ENCODE assay signal across 8 mouse cellular contexts in the genomic region with DNA sequence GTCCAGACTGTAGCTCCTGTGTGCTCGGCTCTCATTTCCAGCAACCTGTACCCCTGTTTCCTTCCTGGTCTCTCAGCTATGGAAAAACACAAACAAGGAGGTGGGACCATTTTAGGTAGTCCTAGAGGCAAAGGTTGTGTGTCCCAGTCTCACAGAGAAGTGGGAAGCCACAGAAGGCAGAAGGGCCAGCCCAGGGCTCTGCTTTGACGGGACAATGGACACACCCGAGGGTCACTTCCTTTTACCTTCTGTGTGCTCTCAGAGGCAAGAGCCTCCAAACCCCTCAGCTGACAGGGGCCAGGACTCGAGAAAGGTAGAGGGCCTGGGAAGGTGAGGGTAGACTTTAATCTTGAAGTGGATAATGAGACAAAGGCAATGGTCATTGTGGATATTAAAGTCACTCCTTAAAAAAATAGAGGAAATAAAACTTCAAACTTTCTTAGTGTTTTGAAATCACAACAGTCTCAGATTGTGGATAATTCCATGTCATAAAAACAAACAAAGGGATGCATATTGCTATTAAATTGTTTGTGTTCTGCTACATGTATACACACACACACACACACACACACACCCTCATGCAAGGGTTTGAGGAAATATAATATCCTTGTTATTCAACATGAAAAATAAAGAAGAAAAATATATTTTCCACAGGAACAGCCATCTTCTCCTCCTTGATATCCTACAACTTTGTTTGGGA.
A peak's percentile ranks its signal among the peaks of the same experiment; 100 is the strongest.
DNase-seq lines count a peak whose midpoint lies in the region; ATAC-seq and TF ChIP-seq lines count a peak whose summit lies in the region.

No protein-coding gene starts in this region.

- intact Hi-C loops in heart, postnatal 10 days (cut with DNase I), result loop anchor here (1.0 to 5.0 kb wide), 5 partner anchors 148 to 506 kb away; no protein-coding TSS in a partner anchor

- in situ Hi-C loops in CH12.LX (cut with MboI; ENCODE audit: low pct_ligation_motif_present, low pct_unique_long_range_greater_than_20kb, low sequenced_read_pairs), result no loop called here

- no peaks in the 10 kb centered on the region for H3K36me3 ChIP-seq in heart, embryonic 10.5 days
- peaks cover 0 to 13% of the 10 kb centered on the region in 2 experiments for H3K36me3 ChIP-seq in CH12.LX (replicated peaks in 1 of 2; ENCODE audit: control insufficient read depth in 1 of 2, insufficient read depth in 1 of 2, low read length in 1 of 2)
- no peaks in the 10 kb centered on the region for H3K36me3 ChIP-seq in hindbrain, embryonic 14.5 days (replicated peaks; ENCODE audit: control insufficient read depth, insufficient read depth)
- H3K36me3 ChIP-seq in midbrain, embryonic 16.5 days (ENCODE audit: control insufficient read depth, insufficient read depth, low read length), result no peaks in the 10 kb centered on the region
- no peaks in the 10 kb centered on the region for H3K36me3 ChIP-seq in liver, embryonic 12.5 days

- 38% methylated on average over 4 of the region's 4 CpGs for WGBS in heart, embryonic 10.5 days
- 51% methylated on average over 4 of the region's 4 CpGs for WGBS in hindbrain, embryonic 14.5 days
- WGBS in midbrain, embryonic 16.5 days, result 39% methylated on average over 4 of the region's 4 CpGs
- 32% methylated on average over 4 of the region's 4 CpGs for WGBS in liver, embryonic 12.5 days (ENCODE audit: insufficient replicate concordance)

- H3K9me3 ChIP-seq in heart, embryonic 10.5 days, result no peaks in the 10 kb centered on the region
- no peaks in the 10 kb centered on the region for H3K9me3 ChIP-seq in CH12.LX (replicated peaks; ENCODE audit: low read length)
- H3K9me3 ChIP-seq in hindbrain, embryonic 14.5 days (ENCODE audit: control insufficient read depth, low read length), result no peaks in the 10 kb centered on the region
- H3K9me3 ChIP-seq in midbrain, embryonic 16.5 days (replicated peaks; ENCODE audit: control insufficient read depth, low read length, poor library complexity, severe bottlenecking), result no peaks in the 10 kb centered on the region
- H3K9me3 ChIP-seq in liver, embryonic 12.5 days (replicated peaks), result no peaks in the 10 kb centered on the region

- no peak for TF ChIP-seq RAD21 in CH12.LX (IDR thresholded peaks at IDR 0.05; ENCODE audit: low read depth, low read length)

- H3K9ac ChIP-seq in CH12.LX (ENCODE audit: insufficient read depth, low read depth), result no peak overlapping the region
- no peak overlapping the region for H3K9ac ChIP-seq in hindbrain, embryonic 14.5 days
- H3K9ac ChIP-seq in midbrain, embryonic 16.5 days (ENCODE audit: low read depth, low read length), result no peak overlapping the region
- H3K9ac ChIP-seq in liver, embryonic 12.5 days, result no peak overlapping the region

- no peak overlapping the region for H3K4me3 ChIP-seq in heart, embryonic 10.5 days
- no peak overlapping the region for H3K4me3 ChIP-seq in CH12.LX (replicated peaks in 1 of 3; ENCODE audit: low read depth in 2 of 3, low read length in 2 of 3, poor library complexity in 1 of 3)
- no peak overlapping the region for H3K4me3 ChIP-seq in hindbrain, embryonic 14.5 days (replicated peaks; ENCODE audit: low read length)
- no peak overlapping the region for H3K4me3 ChIP-seq in midbrain, embryonic 16.5 days (ENCODE audit: low read depth, low read length)
- no peak overlapping the region for H3K4me3 ChIP-seq in liver, embryonic 12.5 days

- ATAC-seq in hindbrain, embryonic 14.5 days (ENCODE audit: low FRiP score), result peak; percentile 4; the same call in 1 of the 2 replicates
- 0 out of 2 replicates have a peak, but pooled peaks have one; percentile 8 for ATAC-seq in midbrain, embryonic 16.5 days
- ATAC-seq in liver, embryonic 12.5 days, result no peak

- TF ChIP-seq POLR2A in CH12.LX (IDR thresholded peaks at IDR 0.05; ENCODE audit: low read depth, low read length), result no peak

- no peaks in the 10 kb centered on the region for H3K27me3 ChIP-seq in heart, embryonic 10.5 days (ENCODE audit: insufficient read depth, poor library complexity, severe bottlenecking)
- no peaks in the 10 kb centered on the region for H3K27me3 ChIP-seq in CH12.LX (replicated peaks)
- peaks cover 11% of the 10 kb centered on the region for H3K27me3 ChIP-seq in hindbrain, embryonic 14.5 days (ENCODE audit: control insufficient read depth, insufficient read depth, low read length)
- H3K27me3 ChIP-seq in midbrain, embryonic 16.5 days (ENCODE audit: control insufficient read depth, insufficient read depth, low read depth, low read length), result peaks cover 15% of the 10 kb centered on the region
- peaks cover 40% of the 10 kb centered on the region for H3K27me3 ChIP-seq in liver, embryonic 12.5 days (replicated peaks)

- peak overlapping the region; percentile 52; the same call in 1 of the 2 replicates for H3K27ac ChIP-seq in heart, embryonic 10.5 days
- H3K27ac ChIP-seq in CH12.LX (ENCODE audit: insufficient read depth, low read depth), result no peak overlapping the region
- no peak overlapping the region for H3K27ac ChIP-seq in hindbrain, embryonic 14.5 days
- no peak overlapping the region for H3K27ac ChIP-seq in midbrain, embryonic 16.5 days (ENCODE audit: low read length)
- no peak overlapping the region for H3K27ac ChIP-seq in liver, embryonic 12.5 days

- dilution Hi-C loops in CH12.LX (cut with MboI; ENCODE audit: extremely low pct_ligation_motif_present, extremely low pct_unique_long_range_greater_than_20kb, low sequenced_read_pairs), result no loop called here

- TF ChIP-seq CTCF in CH12.LX (conservative IDR thresholded peaks at IDR 0.05 in 1 of 2, IDR thresholded peaks at IDR 0.05 in 1 of 2; ENCODE audit: low read depth in 2 of 2, low read length in 2 of 2), result no peak

- no peak for DNase-seq in heart, embryonic 10.5 days (ENCODE audit: low spot score)
- no peak for DNase-seq in heart, postnatal 10 days
- no peak for DNase-seq in CH12.LX (ENCODE audit: extremely low read depth)
- no peak for DNase-seq in hindbrain, embryonic 14.5 days (ENCODE audit: low spot score)
- DNase-seq in Muller cell, postnatal 12 days (ENCODE audit: inconsistent ontology term), result no peak
- no peak for DNase-seq in cerebellum, postnatal 36 days

- 0 out of 2 replicates have a peak overlapping the region, but pooled peaks have one; percentile 0 for H3K4me2 ChIP-seq in CH12.LX (ENCODE audit: insufficient read depth, low read depth, poor library complexity, severe bottlenecking)
- H3K4me2 ChIP-seq in hindbrain, embryonic 14.5 days (replicated peaks), result no peak overlapping the region
- H3K4me2 ChIP-seq in midbrain, embryonic 16.5 days (ENCODE audit: low read length), result no peak overlapping the region
- no peak overlapping the region for H3K4me2 ChIP-seq in liver, embryonic 12.5 days

- H3K79me2 ChIP-seq in CH12.LX (replicated peaks; ENCODE audit: control insufficient read depth, extremely low read depth, insufficient read depth, poor library complexity, severe bottlenecking), result no peaks in the 10 kb centered on the region; the same call in 1 of the 2 replicates

- TF ChIP-seq EP300 in CH12.LX (IDR thresholded peaks at IDR 0.05; ENCODE audit: low read length), result no peak

- H3K4me1 ChIP-seq in heart, embryonic 10.5 days, result peaks cover 39% of the 10 kb centered on the region
- H3K4me1 ChIP-seq in CH12.LX (ENCODE audit: control insufficient read depth in 1 of 2, insufficient read depth in 2 of 2), result peaks cover 13 to 71% of the 10 kb centered on the region in 2 experiments
- no peaks in the 10 kb centered on the region for H3K4me1 ChIP-seq in hindbrain, embryonic 14.5 days (replicated peaks; ENCODE audit: control insufficient read depth, insufficient read depth, low read length)
- no peaks in the 10 kb centered on the region for H3K4me1 ChIP-seq in midbrain, embryonic 16.5 days (ENCODE audit: control insufficient read depth, insufficient read depth, low read length)
- H3K4me1 ChIP-seq in liver, embryonic 12.5 days, result peaks cover 4% of the 10 kb centered on the region; the same call in 1 of the 2 replicates

TF ChIP-seq in CH12.LX, 34 proteins besides CTCF, POLR2A, EP300 and RAD21:
- TF ChIP-seq SMC3 (IDR thresholded peaks at IDR 0.05; ENCODE audit: low read depth, low read length) (no peak), UBTF (IDR thresholded peaks at IDR 0.05; ENCODE audit: low read depth, low read length) (no peak), SIN3A (IDR thresholded peaks at IDR 0.05; ENCODE audit: low read length) (no peak), MAZ (IDR thresholded peaks at IDR 0.05; ENCODE audit: low read depth, low read length) (no peak), JUND (conservative IDR thresholded peaks at IDR 0.05; ENCODE audit: low read depth, low read length) (no peak), JUN (IDR thresholded peaks at IDR 0.05; ENCODE audit: insufficient read depth, low read depth, low read length) (no peak), MAX (IDR thresholded peaks at IDR 0.05; ENCODE audit: low read length) (no peak), MXI1 (IDR thresholded peaks at IDR 0.05; ENCODE audit: low read depth, low read length) (no peak), NRF1 (IDR thresholded peaks at IDR 0.05; ENCODE audit: low read depth, low read length) (no peak), ELF1 (IDR thresholded peaks at IDR 0.05; ENCODE audit: low read depth, low read length) (no peak), ZNF384 (IDR thresholded peaks at IDR 0.05; ENCODE audit: low read depth, low read length) (no peak), KAT2A (IDR thresholded peaks at IDR 0.05; ENCODE audit: insufficient replicate concordance, low read length) (no peak), GABPA (IDR thresholded peaks at IDR 0.05; ENCODE audit: insufficient replicate concordance, low read depth, low read length) (no peak), PAX5 (IDR thresholded peaks at IDR 0.05; ENCODE audit: low read length) (no peak), HCFC1 (IDR thresholded peaks at IDR 0.05; ENCODE audit: low read depth, low read length) (no peak), CHD1 (IDR thresholded peaks at IDR 0.05; ENCODE audit: low read depth, low read length) (no peak), MAFK (IDR thresholded peaks at IDR 0.05; ENCODE audit: insufficient replicate concordance, low read length) (no peak), E2F4 (IDR thresholded peaks at IDR 0.05; ENCODE audit: insufficient replicate concordance, low read depth, low read length) (no peak), MEF2A (IDR thresholded peaks at IDR 0.05; ENCODE audit: borderline replicate concordance, low read depth, low read length) (no peak)
